Mouse (Mus musculus) MEL (cell line): ENCODE results near the gene Fbxo10. TPM values are rescaled to one million over a fixed set of nuclear protein-coding genes. Genes with fewer than 3 reads are reported as not detected.
"Not testable (repeated sequence)": the region's sequence is repeated elsewhere in the genome, so short reads cannot be mapped to it uniquely, and the experiment has no call there.

ENCODE experiments used
- DNase-seq: peaks from one replicate; pipeline ENCODE4 v3.0.0; 2011; ENCODE audit warnings: low read depth, low spot score
- H3K27ac ChIP-seq: 2 replicates; pipeline ENCODE4 v1.5.1; 2012; ENCODE audit warnings: low read depth, mild to moderate bottlenecking, control low read depth, low read length, moderate library complexity; ENCODE audit not compliant: control insufficient read depth
- H3K27me3 ChIP-seq, 2 experiments: fragments of 150-350 bp in 1 of 2; sonication (generic) in 1 of 2; 2 replicates each; pipeline ENCODE4 v1.6.1; 2012; ENCODE audit warnings: low read length in 2 of 2, mild to moderate bottlenecking in 2 of 2, improper control_type of control experiment in 1 of 2, moderate library complexity in 1 of 2; ENCODE audit not compliant: insufficient read depth in 2 of 2, control insufficient read depth in 1 of 2
- H3K36me3 ChIP-seq, 2 experiments: 2 replicates each; pipeline ENCODE4 v1.6.1; 2012 to 2014; ENCODE audit warnings: low read length in 2 of 2, improper control_type of control experiment in 1 of 2, inconsistent platforms in 1 of 2, mild to moderate bottlenecking in 1 of 2; ENCODE audit not compliant: insufficient read depth in 2 of 2, control insufficient read depth in 1 of 2
- H3K4me1 ChIP-seq, 2 experiments: fragments of 150-350 bp in 1 of 2; sonication (generic) in 1 of 2; 2 replicates each; pipeline ENCODE4 v1.6.1; 2012; ENCODE audit warnings: low read length in 2 of 2, improper control_type of control experiment in 1 of 2, mild to moderate bottlenecking in 1 of 2; ENCODE audit not compliant: insufficient read depth in 2 of 2, control insufficient read depth in 1 of 2
- H3K4me3 ChIP-seq, 2 experiments: fragments of 150-350 bp in 1 of 2; sonication (generic) in 1 of 2; 2 replicates each; pipeline ENCODE4 v1.5.1; 2012; ENCODE audit warnings: low read depth in 2 of 2, low read length in 2 of 2, mild to moderate bottlenecking in 2 of 2, moderate library complexity in 2 of 2, control low read depth in 1 of 2, improper control_type of control experiment in 1 of 2; ENCODE audit not compliant: control insufficient read depth in 1 of 2, insufficient read depth in 1 of 2
- H3K79me2 ChIP-seq: 2 replicates; pipeline ENCODE4 v1.6.1; 2012; ENCODE audit warnings: mild to moderate bottlenecking, low read length, moderate library complexity; ENCODE audit not compliant: control insufficient read depth, poor library complexity, insufficient read depth
- H3K9ac ChIP-seq: 2 replicates; pipeline ENCODE4 v1.6.1; 2012; ENCODE audit warnings: low read depth, mild to moderate bottlenecking, control low read depth, low read length, moderate library complexity; ENCODE audit not compliant: control insufficient read depth, poor library complexity, severe bottlenecking
- H3K9me3 ChIP-seq: fragments of 150-350 bp; sonication (generic); replicated peaks from 2 replicates; pipeline ENCODE4 v1.6.1; 2012; ENCODE audit warnings: mild to moderate bottlenecking, low read length, improper control_type of control experiment, moderate library complexity; ENCODE audit not compliant: insufficient read depth
- CHD1 ChIP-seq: IDR thresholded peaks from 2 replicates; pipeline ENCODE4 v1.6.1; 2012; ENCODE audit warnings: low read depth, mild to moderate bottlenecking, inconsistent platforms, low read length, improper control_type of control experiment
- CHD2 ChIP-seq: IDR thresholded peaks from 2 replicates; pipeline ENCODE4 v1.6.1; 2011; ENCODE audit warnings: low read length, improper control_type of control experiment
- E2F4 ChIP-seq: IDR thresholded peaks from 2 replicates; pipeline ENCODE4 v1.6.1; 2011; ENCODE audit warnings: low read depth, low read length, improper control_type of control experiment, borderline replicate concordance
- ELF1 ChIP-seq: IDR thresholded peaks from 2 replicates; pipeline ENCODE4 v1.6.1; 2014; ENCODE audit warnings: low read depth, mild to moderate bottlenecking, inconsistent platforms, low read length, improper control_type of control experiment, moderate library complexity
- EP300 ChIP-seq, 2 experiments: IDR thresholded peaks; 2 replicates each; pipeline ENCODE4 v1.6.1; 2011; ENCODE audit warnings: improper control_type of control experiment in 2 of 2, low read length in 2 of 2, low read depth in 1 of 2, mild to moderate bottlenecking in 1 of 2
- ETS1 ChIP-seq: IDR thresholded peaks from 2 replicates; pipeline ENCODE4 v1.6.1; 2012; ENCODE audit warnings: low read depth, mild to moderate bottlenecking, inconsistent platforms, low read length, improper control_type of control experiment, moderate library complexity
- GABPA ChIP-seq: IDR thresholded peaks from 2 replicates; pipeline ENCODE4 v1.6.1; 2012; ENCODE audit warnings: low read depth, mild to moderate bottlenecking, inconsistent platforms, low read length, improper control_type of control experiment, moderate library complexity
- GATA1 ChIP-seq: IDR thresholded peaks from 2 replicates; pipeline ENCODE4 v1.6.1; 2011; ENCODE audit warnings: low read depth, low read length, improper control_type of control experiment
- HCFC1 ChIP-seq: IDR thresholded peaks from 2 replicates; pipeline ENCODE4 v1.6.1; 2012; ENCODE audit warnings: low read depth, mild to moderate bottlenecking, inconsistent platforms, low read length, improper control_type of control experiment, moderate library complexity
- MAX ChIP-seq: IDR thresholded peaks from 2 replicates; pipeline ENCODE4 v1.6.1; 2011; ENCODE audit warnings: low read length, improper control_type of control experiment
- MAZ ChIP-seq: IDR thresholded peaks from 2 replicates; pipeline ENCODE4 v1.6.1; 2012; ENCODE audit warnings: low read depth, mild to moderate bottlenecking, inconsistent platforms, low read length, improper control_type of control experiment
- MXI1 ChIP-seq: IDR thresholded peaks from 2 replicates; pipeline ENCODE4 v1.6.1; 2011; ENCODE audit warnings: mild to moderate bottlenecking, low read depth, low read length, improper control_type of control experiment
- MYB ChIP-seq: IDR thresholded peaks from 2 replicates; pipeline ENCODE4 v1.6.1; 2011; ENCODE audit warnings: mild to moderate bottlenecking, low read depth, low read length, improper control_type of control experiment
- MYC ChIP-seq: IDR thresholded peaks from 2 replicates; pipeline ENCODE4 v1.6.1; 2011; ENCODE audit warnings: low read depth, mild to moderate bottlenecking, low read length, improper control_type of control experiment, moderate library complexity
- NELFE ChIP-seq: IDR thresholded peaks from 2 replicates; pipeline ENCODE4 v1.6.1; 2011; ENCODE audit warnings: low read depth, low read length, improper control_type of control experiment
- NRF1 ChIP-seq: IDR thresholded peaks from 2 replicates; pipeline ENCODE4 v1.6.1; 2014; ENCODE audit warnings: low read depth, mild to moderate bottlenecking, inconsistent platforms, low read length, improper control_type of control experiment, moderate library complexity; ENCODE audit not compliant: poor library complexity, insufficient read depth, severe bottlenecking
- POLR2AphosphoS2 ChIP-seq: IDR thresholded peaks from 2 replicates; pipeline ENCODE4 v1.6.1; 2011; ENCODE audit warnings: low read length, improper control_type of control experiment
- POLR2AphosphoS5 ChIP-seq: IDR thresholded peaks from 2 replicates; pipeline ENCODE4 v1.6.1; 2012; ENCODE audit warnings: low read depth, borderline replicate concordance, mild to moderate bottlenecking, inconsistent platforms, low read length, moderate library complexity, mixed read lengths
- RAD21 ChIP-seq: IDR thresholded peaks from 2 replicates; pipeline ENCODE4 v1.6.1; 2011; ENCODE audit warnings: mild to moderate bottlenecking, low read depth, low read length, improper control_type of control experiment
- RCOR1 ChIP-seq: IDR thresholded peaks from 2 replicates; pipeline ENCODE4 v1.6.1; 2012; ENCODE audit warnings: low read depth, mild to moderate bottlenecking, inconsistent platforms, low read length, improper control_type of control experiment
- SIN3A ChIP-seq: IDR thresholded peaks from 2 replicates; pipeline ENCODE4 v1.6.1; 2012; ENCODE audit warnings: low read length, improper control_type of control experiment, inconsistent platforms
- TAL1 ChIP-seq: IDR thresholded peaks from 2 replicates; pipeline ENCODE4 v1.6.1; 2012; ENCODE audit warnings: mild to moderate bottlenecking, inconsistent platforms, low read length, moderate library complexity, mixed read lengths
- TCF12 ChIP-seq: IDR thresholded peaks from 2 replicates; pipeline ENCODE4 v1.6.1; 2014; ENCODE audit warnings: low read depth, mild to moderate bottlenecking, inconsistent platforms, low read length, improper control_type of control experiment, moderate library complexity
- USF2 ChIP-seq, 2 experiments: IDR thresholded peaks; 2 replicates each; pipeline ENCODE4 v1.6.1; 2011 to 2012; ENCODE audit warnings: improper control_type of control experiment in 2 of 2, low read length in 2 of 2, borderline replicate concordance in 1 of 2, inconsistent platforms in 1 of 2, low read depth in 1 of 2, mild to moderate bottlenecking in 1 of 2; ENCODE audit not compliant: insufficient read depth in 1 of 2
- ZNF384 ChIP-seq: IDR thresholded peaks from 2 replicates; pipeline ENCODE4 v1.6.1; 2012; ENCODE audit warnings: low read depth, mild to moderate bottlenecking, inconsistent platforms, low read length, improper control_type of control experiment
- polyA plus RNA-seq, 2 experiments: library from polyadenylated mRNA; stranded (reverse) in 1 of 2; unstranded in 1 of 2; fragments of >175 nt in 1 of 2; fragments of >200 nt in 1 of 2; gene quantifications; 2 replicates each; pipeline versions ENCODE4 v1.2.1 to v1.2.4; 2012; ENCODE audit warnings: low replicate concordance in 2 of 2, low read depth in 1 of 2; ENCODE audit not compliant: insufficient read length in 2 of 2, insufficient read depth in 1 of 2, missing spikeins in 1 of 2
- total RNA-seq: library from RNA; depleted of rRNA; stranded (reverse); fragments of 300-350 nt; gene quantifications from 2 replicates; pipeline ENCODE4 v1.2.3, GENCODE M21; 2012

Fbxo10 gene
- total and polyA plus RNA-seq, 3 experiments, result 2.2 to 6.5 TPM; not detected in 1

- no peak overlapping the region for H3K4me3 ChIP-seq
- no peaks in the 10 kb centered on the region for H3K27me3 ChIP-seq
- no peak overlapping the region for H3K9ac ChIP-seq
- H3K27ac ChIP-seq, result no peak overlapping the region
- TF ChIP-seq GATA1 (no peak), RCOR1 (no peak), ELF1 (no peak), E2F4 (no peak), HCFC1 (no peak), NRF1 (no peak), GABPA (no peak)
- no peak for DNase-seq
- H3K36me3 ChIP-seq, result peaks cover 0 to 5% of the 10 kb centered on the region in 2 experiments; a peak in 2 of 4 replicates
- no peaks in the 10 kb centered on the region for H3K9me3 ChIP-seq
- H3K4me1 ChIP-seq, result peaks cover 0 to 5% of the 10 kb centered on the region in 2 experiments; a peak in 1 of 4 replicates
- H3K79me2 ChIP-seq, result no peaks in the 10 kb centered on the region
These were observed 1.5 kb downstream of the Fbxo10 start for GRCm38 (mm10) chr4:45082951-45083350.

- not testable (repeated sequence) for DNase-seq, H3K9ac ChIP-seq, H3K36me3 ChIP-seq, H3K9me3 ChIP-seq, H3K27ac ChIP-seq, H3K79me2 ChIP-seq, H3K4me3 ChIP-seq, H3K27me3 ChIP-seq, H3K4me1 ChIP-seq
These were observed 3.4 kb downstream of the Fbxo10 start for GRCm38 (mm10) chr4:45081041-45081440.

- peak overlapping the region; percentile 21; the same call in 1 of the 2 replicates for H3K27ac ChIP-seq
- peaks cover 4 to 17% of the 10 kb centered on the region in 2 experiments for H3K4me1 ChIP-seq
- H3K27me3 ChIP-seq, result no peaks in the 10 kb centered on the region
- no peaks in the 10 kb centered on the region for H3K79me2 ChIP-seq
- no peak overlapping the region for H3K4me3 ChIP-seq
- DNase-seq, result peak; percentile 67
- H3K9me3 ChIP-seq, result no peaks in the 10 kb centered on the region
- H3K9ac ChIP-seq, result no peak overlapping the region
- no peak for TF ChIP-seq ELF1
- TF ChIP-seq RCOR1, result peak; percentile 80
- peak; percentile 84 to 91 for TF ChIP-seq EP300 (IDR thresholded peaks at IDR 0.05; ENCODE audit: low read depth in 1 of 2, low read length in 2 of 2)
- no peak for TF ChIP-seq MYC
- TF ChIP-seq MYB, result peak; percentile 74
- TF ChIP-seq MAZ, result no peak
- TF ChIP-seq POLR2AphosphoS5, result no peak
- TF ChIP-seq POLR2AphosphoS2, result no peak
- peak; percentile 56 for TF ChIP-seq TAL1
- peak; percentile 90 for TF ChIP-seq ZNF384
- TF ChIP-seq RAD21, result no peak
- TF ChIP-seq MXI1, result no peak; the same call in 1 of the 2 replicates
- no peak for TF ChIP-seq CHD2
- peak; percentile 85 for TF ChIP-seq GATA1
- TF ChIP-seq SIN3A, result peak; percentile 29; the same call in 1 of the 2 replicates
- TF ChIP-seq GABPA, result no peak
- 0 out of 2 replicates have a peak, but pooled peaks have one; percentile 15 for TF ChIP-seq ETS1
- no peak for TF ChIP-seq USF2 (IDR thresholded peaks at IDR 0.05; ENCODE audit: borderline replicate concordance in 1 of 2, insufficient read depth in 1 of 2, low read depth in 1 of 2, low read length in 2 of 2)
- TF ChIP-seq TCF12, result peak; percentile 83
- TF ChIP-seq CHD1, result no peak
- no peak for TF ChIP-seq NRF1
- no peak for TF ChIP-seq NELFE
- TF ChIP-seq MAX, result no peak
- H3K36me3 ChIP-seq, result peaks cover 0 to 13% of the 10 kb centered on the region in 2 experiments; a peak in 2 of 4 replicates
These were observed 10.9 kb downstream of the Fbxo10 start for GRCm38 (mm10) chr4:45073544-45073943.
